Mouse (Mus musculus) urinary bladder, adult 2 months (tissue): ENCODE data around the gene Map3k13. TPM values are rescaled to one million over a fixed set of nuclear protein-coding genes. Genes with fewer than 3 reads are reported as not detected.

Experiments used
- DNase-seq: peaks from one replicate; pipeline ENCODE4 v3.0.0; 2022; ENCODE audit warnings: low spot score
- polyA plus RNA-seq: library from polyadenylated mRNA; depleted of rRNA; stranded (reverse); fragments of >200 nt; gene quantifications from 2 replicates; pipeline ENCODE4 v1.2.3, GENCODE M21; 2012

The Map3k13 gene
- polyA plus RNA-seq, 1 experiment = 0.69 TPM

DNA sequence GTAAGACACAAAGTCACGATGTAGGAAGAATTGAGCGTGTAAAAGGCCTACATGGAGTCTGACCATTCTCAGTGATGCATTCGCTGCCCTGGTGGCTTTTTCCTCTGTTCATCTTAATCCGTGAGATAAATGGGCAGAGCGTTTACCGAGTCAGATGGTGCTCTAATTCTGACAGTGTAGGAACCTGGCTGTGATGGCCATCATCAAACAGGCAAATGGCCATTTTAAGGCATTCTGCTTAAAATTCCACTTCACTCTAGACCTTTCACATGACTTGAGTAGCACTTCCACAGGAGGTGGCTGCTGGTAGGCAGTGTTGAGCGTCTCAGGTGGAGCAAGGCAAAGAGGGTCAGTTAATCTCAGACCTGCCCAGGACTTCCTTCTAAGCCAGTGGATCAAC is 58.2 kb downstream of the Map3k13 start:
- no peak for DNase-seq

DNA sequence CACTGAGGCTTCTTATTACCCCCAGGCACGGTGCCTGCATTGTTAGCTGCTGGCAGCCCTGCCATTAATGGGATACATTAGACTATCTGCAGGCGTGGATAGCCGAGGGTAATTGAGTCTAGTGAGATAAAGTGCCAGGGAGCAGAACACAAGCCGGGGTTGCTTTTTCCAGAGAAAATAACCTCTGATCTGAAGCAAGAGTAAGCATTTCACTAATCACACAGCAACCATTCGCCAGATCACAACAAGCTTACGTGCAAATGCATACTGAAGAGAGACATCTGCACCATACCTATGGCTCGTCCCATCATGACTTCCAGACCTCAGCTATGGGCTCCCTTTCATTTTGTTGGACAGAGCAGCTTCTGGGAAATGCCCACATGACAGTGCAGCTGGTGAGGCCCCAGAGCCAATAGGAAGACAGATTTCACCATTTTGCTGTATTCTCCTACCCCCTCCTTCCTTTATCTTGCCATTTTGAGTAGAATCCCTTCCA is 59.3 kb downstream of the Map3k13 start:
- no peak for DNase-seq

DNA sequence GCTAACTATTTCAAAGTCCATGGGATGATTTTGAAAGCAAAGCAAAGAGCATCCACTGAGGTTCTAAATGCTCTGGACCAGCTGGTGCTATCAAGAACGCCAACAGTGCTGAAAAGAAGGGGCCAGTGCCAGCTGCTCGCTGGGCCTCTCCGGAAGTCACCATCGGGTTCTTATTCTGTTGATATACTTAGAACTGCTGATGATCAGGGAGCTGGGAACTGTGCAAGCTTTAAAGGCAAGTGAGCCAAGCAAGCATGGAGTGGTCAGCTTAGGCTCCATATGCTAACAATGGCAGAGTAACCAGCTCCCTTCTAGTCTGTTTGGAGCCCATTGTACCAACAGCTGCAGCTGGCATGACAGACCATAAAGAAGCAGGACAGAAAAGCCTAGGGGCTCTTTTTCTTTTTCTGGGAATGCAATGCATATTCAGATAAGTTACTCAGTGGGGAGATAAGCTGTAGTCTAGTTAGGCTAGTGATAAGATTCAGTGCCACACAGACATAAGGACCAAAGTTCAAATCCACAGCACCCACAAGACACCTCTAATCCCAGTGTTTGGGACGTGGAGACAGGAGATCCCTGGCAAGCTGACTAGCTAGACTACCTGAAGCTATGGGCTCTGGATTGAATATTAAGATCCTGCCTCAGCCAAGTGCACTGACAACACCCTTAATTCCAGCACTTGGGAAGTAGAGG is 60.6 kb downstream of the Map3k13 start:
- no peak for DNase-seq

DNA sequence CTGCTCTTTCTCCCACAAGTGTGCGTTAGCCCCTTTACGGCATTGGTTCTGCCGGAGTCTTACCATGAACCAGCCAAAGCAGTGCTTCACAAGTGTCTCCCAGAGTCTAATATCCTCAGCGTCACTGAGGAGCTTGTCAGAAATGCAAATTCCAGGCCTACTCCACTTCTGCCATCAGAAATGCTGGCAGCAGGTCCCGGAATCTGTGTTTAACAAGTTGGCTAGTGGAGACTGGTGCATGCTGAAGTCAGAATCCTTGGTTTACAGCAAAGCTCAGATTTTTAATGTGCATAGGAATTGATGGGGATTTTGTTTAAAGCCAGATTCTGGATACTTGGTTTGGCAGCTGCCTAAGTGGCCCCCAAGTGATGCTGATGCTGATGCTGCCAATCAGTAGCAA is 62.0 kb downstream of the Map3k13 start:
- DNase-seq = no peak

DNA sequence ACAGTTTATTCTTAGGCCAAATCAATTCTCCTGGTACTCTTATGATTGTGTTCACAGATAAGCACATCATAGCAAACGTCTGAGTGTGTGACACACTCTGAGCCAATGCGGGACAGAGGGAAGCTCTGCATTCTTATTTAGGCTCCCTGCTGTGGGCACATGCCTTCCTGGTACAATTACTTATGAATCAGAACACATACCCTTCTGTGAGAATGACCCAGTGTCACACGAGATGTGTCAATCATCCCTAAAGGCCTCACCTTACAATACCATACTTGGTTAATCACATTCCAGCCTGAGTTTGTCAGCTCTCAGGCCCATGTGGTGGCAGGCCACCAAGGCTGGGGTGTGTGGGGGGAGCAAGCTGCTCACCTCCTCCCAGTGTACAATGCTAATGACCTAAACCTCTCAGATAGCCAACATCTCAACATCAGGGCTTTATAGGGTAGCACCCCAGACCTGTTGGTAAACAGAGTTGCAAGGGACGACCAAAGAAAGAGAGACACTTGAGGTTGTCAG is 63.0 kb downstream of the Map3k13 start:
- DNase-seq = no peak

DNA sequence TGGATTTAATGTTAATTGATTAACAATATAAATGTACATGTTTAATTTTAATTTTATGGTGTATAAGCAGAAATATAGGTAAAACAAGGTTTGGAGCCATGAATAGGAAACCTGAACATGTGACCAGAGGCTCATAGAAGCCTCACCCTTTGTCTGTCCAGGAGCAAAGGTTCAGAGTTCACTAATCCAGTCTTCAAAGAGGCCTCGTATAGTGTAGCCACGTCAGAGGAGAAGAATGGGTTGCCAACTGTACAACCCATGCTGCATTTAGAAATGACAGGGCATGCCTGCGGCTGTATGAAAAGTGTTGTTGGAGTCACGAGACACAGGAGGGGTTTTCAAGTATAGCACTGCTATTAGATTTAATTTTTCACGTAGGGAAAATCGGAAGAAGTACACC is 64.0 kb downstream of the Map3k13 start:
- no peak for DNase-seq

DNA sequence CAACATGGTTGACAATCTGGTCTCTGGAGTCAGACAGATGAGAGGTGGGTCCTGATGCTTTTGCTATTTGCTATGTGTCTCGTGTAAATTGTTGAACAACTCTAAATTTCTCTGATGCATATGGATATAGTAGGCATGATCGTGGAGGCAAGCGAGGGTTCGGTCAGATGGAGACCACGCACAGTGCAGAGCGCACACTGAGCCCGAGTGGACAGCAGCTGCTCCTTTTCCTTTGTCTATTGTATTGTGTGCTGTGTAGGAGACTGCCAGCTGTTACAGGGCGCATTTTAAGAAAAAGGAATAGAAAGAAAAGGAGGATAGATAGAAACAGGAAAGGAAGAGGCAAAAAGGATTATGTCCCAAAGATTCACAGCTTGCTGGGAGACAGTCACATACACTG is 64.7 kb downstream of the Map3k13 start:
- DNase-seq = no peak

DNA sequence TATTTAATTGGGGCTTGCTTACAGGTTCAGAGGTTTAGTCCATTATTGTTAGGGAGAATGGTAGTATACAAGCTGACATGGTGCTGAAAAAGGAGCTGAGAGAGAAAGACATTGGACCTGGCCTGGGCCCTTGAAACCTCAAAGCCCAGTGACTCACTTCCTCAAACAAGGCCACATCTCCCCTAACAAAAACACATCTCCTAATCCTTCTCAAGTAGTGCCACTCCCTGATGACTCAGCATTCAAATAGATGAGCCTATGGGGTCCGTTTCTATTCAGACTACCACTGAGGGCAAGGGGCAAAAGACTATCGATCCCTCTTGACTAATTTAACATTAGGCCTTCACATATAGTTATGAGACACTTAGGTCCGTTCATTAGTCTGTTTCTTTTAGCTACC is 68.3 kb downstream of the Map3k13 start:
- no peak for DNase-seq

DNA sequence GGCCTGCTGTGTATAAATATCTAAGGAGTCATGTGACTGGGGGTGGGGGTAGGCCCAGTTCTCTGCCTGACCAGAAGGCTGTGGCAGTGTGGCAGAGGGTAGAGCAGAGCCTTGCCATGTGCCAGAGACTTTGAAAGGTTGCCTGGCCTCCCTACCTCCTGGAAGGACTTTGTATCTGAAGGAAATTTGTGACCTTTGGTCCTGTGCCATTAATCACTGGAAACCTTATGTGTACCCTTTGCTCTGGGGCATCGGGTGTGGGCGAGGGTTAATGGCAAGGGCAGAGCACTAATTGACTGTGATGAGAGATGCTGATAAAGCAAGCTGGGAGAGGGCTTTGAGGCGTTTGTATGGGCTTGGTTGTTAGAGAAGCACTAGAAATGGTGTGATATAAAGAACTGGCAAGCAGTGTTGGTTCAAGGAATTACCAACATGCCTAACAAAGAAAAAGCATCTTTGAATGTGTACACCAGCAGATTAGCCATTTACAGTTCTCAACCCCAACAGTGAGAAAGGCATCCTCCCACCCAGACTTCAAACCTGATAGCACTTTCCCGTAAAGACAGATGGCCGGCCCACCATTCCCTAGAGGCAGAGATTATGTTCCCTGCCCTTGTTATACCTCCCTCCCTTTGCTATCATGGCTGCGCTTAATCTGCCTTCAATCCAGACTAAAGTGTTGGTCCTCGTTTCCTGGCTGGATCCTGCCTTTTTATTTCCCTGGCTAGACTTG is 71.3 kb downstream of the Map3k13 start:
- DNase-seq = no peak

DNA sequence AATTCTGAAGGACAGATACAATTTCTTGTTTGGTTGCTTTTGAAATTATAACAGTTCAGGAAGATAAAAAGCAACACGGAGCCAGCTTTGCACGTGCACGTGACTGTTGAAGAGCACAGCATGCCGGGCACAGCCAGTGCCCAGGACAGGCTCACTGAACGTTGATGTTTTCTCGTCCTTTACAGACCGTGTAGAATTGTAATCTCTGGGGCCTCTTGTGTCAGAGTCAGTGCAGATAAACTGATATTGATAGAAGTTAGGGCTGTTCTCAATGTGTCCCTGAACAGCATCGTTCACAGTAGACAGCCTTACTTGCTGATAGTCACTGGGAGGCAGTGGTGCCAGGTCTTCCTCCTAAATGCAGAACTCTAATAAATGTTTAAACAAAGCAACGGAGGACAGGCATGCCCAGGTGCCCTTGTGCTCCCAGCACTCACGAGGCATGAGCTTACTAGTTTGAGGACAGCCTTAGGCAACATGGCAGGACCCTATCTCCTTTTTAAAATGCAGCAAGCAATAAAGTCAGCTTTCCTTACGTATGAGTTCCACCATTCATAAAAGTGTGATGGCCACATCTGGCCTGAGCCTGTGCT is 71.9 kb downstream of the Map3k13 start:
- no peak for DNase-seq

DNA sequence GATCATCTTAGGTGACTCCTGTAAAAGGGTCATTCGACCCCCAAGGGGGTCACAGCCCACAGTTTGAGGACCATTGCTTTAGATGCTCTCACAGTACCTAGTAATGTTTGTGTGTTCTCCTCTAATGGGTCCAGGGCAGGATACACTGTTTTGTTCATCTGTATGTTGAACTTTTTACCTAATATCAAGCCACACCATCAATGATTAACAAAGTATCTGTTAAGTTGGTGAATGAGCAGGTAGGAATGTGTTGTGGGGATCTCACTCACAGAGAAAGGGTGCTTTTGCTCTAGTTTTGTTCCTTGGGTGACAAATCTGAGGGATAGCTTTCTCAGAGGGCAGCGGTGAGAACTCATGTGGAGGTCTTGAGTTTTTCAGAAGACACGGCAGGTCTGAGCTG is 73.6 kb downstream of the Map3k13 start:
- no peak for DNase-seq

DNA sequence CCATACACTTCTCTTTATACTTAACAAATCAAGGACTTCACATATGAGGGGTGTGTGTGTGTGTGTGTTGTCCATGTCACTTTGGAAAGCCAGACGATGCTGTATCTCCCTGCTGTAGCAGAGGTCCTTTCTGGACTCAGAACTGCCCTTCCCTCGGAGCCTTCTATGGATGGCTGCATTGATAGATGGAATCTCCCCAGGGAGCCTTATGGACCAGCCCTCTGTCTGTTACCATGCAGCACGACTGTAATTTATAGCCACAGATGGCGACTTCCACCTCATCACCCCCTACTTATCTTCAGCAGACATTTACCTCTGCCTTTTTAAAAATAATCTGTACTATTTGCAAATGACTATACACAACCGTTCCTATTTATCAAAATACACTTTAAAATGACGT is 74.5 kb downstream of the Map3k13 start:
- no peak for DNase-seq

DNA sequence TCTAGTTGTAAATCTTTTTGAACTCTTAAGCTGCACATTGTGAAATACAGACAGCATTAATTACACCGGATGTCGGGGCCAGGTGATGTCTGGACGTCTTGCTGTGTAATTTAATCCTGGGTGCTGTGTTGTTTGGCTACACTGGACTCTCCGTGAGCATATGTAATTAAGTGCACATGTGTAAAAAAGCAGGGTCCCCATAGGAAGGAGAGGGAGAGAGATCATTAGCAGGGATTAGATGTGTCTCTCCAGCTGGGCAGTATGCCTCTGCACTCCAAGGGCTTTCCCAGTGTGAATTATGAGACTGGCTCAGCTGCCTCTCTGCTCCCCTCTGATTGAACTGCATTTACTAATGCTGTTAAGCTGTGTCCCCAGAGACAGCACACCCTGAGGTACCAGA is 75.7 kb downstream of the Map3k13 start:
- no peak for DNase-seq

DNA sequence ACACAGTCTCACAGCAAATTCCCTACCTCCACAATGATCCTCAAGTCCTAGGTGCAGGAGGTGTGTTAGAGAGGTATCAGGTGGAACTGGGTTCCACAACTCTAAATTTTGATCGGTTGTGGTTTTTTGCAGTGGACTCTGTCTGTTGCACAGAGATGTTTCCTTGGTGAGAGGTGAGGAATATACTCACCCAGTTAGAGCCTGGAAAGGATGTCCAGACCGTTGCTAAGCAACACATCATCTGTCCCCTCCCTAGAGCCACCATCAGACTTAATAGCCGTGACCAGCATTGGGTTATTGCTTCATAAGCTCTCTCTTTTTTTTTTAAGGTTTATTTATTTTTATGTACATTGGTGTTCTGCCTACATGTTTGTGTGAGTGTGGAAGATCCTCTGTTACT is 83.6 kb downstream of the Map3k13 start:
- DNase-seq = no peak

DNA sequence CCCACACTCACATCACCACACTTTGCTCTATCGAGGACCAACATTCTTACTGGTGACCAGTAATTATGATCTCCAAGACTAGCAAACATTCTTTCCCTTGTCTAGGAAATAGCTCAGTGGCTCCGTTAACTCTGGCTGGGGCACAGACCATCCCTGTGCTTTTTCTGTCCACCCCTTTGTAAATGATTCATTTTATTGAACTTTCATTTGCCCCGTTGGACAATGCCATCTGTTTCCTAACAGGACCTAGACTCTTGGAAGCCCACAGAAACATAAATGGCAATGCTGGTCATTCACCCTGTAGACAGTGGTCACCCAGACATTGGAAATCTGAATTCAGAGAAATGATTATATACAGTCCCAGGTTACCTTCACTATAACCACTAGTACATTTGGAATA is 84.7 kb downstream of the Map3k13 start:
- DNase-seq = no peak

DNA sequence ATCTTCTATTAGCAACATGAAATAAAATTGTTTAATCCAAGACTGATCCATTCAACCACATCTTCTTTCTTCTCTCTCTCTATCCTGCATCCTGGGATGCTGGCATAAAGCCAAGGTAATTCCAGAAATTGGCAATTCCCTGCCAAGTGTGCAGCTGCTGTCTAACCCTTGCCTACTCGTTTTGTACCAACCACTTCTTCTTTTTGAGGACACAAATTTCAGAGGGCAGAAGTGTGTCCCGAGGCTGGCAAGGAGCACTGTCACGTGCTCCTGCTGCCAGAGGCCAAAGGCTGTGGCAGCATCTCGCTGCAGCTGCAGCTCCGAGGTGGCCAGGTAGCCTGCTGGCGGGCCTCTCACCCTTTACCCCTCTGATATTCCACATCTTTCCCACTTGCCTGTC is 87.0 kb downstream of the Map3k13 start:
- no peak for DNase-seq

DNA sequence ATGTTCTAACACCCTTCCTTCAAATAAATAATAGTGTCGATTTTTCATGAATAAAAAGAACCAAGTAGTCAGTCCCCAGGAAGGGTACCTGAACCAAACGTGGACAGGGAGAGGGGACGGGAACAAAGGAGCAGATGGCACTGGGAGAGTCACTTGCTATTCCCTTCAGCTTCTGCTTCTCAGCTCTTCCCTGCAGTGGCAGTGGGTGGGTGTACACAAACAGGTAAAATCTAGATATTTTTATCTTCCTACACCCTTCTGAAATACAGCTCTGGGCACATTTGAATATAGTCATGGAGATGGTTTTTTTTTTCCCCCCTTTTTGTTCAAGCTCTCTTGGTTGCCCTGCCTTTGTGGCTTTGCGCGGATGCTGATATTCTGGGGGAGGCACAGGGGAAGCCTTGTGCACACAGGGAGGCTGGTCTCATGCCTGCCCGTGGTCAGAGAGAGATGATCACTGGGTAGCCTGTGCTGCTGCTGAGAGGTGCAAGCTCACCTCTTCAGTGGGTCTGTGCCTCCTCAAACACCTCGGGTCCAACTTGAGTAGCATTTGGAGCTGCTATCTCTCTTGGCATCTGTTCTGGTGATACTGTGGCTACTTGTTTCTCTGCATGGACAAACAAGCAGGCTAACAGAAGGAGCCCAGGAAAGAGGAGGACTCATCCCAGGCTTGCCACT is 87.6 kb downstream of the Map3k13 start:
- no peak for DNase-seq

DNA sequence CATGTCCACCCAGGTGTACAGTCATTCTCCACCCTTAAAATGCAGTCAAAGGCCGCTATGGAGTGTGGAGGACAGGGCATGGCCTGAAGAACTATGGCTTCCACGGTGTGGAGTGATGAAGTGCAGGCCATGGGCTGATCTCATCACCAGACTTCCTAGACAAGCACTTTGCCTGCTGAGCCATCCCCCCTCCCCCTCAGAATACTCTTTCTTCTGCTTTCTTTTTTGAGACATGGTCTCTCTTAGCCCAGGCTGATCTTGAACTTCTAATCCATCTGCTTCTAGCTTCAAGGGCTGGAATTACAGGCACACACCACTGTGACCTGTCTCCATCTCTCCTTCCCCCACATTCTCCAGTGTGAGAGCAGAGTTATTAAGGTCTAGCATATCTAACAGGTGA is 93.5 kb downstream of the Map3k13 start:
- DNase-seq = no peak

DNA sequence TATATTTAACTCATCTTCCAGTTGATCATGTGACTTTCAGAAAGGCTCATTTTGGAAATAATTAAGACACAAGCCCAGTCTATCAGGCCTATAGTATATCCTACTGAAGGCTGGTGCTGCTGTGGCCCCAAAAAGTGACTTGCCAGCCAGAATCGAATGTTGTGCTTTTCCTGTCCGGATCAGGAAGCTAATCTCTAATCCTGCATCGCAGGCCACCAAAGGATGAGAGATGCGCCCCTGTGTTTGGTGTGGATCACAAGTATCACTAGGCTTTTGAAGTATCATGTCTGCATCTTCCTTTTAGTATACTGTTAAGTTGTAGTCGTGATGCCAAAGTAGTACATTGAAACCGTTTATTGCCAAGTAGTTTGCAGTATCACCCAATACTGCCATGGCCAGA is 99.7 kb downstream of the Map3k13 start:
- no peak for DNase-seq

DNA sequence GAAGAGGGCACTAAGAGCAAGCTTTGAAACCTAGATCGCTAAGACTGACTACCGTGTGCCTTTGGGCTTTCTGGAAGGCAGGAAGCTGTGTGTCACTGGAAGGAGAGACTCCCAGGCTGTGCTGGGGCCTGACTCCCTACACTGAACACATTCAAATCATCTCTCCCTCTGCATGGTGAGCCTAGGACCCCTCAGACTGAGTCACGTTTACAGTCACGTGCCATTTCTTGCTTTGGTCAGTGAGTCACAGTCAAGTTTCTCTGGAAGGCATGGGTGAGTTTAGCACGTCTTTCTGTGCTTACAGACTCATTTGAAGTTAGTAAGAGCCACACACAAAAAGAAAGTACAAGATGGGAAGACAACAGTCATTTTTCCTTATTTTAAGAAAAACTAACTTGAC is 107.1 kb downstream of the Map3k13 start:
- DNase-seq = no peak

DNA sequence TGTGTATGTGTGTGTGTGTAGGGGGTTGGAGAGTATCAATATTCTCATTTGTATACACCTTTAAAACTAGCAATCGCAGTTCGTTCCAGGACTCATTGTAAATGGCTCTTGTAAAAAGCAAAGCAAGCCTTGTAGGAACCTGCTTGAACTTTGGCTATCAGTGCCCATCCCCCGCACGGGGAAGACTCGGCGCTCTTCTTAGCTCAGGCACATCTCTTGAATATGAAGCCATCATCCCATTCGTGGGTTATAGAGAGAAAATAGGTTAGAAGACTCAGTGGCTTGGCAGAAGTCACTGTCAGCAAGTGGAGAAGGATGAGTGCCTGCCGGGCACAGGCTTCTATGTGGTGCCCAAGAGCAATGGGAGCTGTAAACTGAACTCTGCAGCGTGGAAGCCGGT is 110.5 kb downstream of the Map3k13 start:
- no peak for DNase-seq

DNA sequence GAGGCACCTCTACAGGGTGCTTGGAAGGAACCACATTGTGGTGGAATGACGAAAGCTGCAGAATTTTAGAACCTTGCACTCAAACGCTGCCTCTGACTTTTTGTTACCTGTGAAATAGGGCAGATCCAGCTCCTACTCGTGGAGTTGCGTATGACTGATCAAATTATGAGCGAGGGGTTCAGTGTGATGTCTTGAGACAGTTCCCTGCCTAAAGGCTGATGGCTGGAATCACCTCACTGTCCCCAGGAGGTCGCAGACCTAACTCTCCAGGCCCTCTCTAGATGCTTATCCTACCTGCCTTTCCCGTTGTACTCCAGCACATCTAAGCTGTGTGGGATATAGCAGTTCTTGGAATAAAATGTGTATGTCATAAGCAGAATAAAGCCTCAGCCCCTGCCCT is 111.8 kb downstream of the Map3k13 start:
- DNase-seq = no peak
